Mouse (Mus musculus): Measurements from ENCODE around the gene Ccm2. TPM values are rescaled to one million over a fixed set of nuclear protein-coding genes. Genes with fewer than 3 reads are reported as not detected.
A peak's percentile ranks its signal among the peaks of the same experiment; 100 is the strongest.

Gene Ccm2
- total and polyA plus RNA-seq, 3 experiments: 30.4 to 34.5 (median 32.7) TPM

DNA sequence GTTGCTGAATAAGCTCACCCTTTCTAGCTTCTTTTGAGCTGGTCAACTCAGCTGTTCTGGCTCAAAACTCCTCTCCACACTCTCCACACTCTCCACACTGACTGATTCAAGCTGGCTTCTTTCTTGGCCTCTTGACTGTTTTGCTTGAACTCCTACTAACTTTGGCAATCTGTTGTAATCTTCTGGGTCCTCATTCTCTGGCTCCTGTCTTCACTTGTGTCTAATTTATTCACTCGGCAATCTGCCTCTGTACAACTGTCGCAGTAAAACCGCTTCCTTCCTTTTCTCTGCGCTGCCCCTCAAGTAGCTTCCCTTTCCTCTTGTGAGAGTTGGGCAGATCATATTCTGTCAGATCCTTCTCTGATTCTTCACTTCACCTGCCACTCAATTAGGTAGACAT is 81.0 kb downstream of the Ccm2 start:
- peaks cover 15 to 33% of the 10 kb centered on the region in 2 experiments for H3K4me1 ChIP-seq (ENCODE audit: control insufficient read depth in 1 of 2, insufficient read depth in 2 of 2)
- H3K79me2 ChIP-seq (replicated peaks; ENCODE audit: control insufficient read depth, extremely low read depth, insufficient read depth, poor library complexity, severe bottlenecking): peaks cover 36% of the 10 kb centered on the region
- peak overlapping the region; percentile 25; the same call in 1 of the 2 replicates for H3K27ac ChIP-seq (ENCODE audit: insufficient read depth, low read depth)
- in situ Hi-C loops (cut with MboI; ENCODE audit: low pct_ligation_motif_present, low pct_unique_long_range_greater_than_20kb, low sequenced_read_pairs): no loop called here
- no peak for TF ChIP-seq IRF4 (IDR thresholded peaks at IDR 0.05; ENCODE audit: low read depth, low read length)
- no peak for TF ChIP-seq SMC3 (IDR thresholded peaks at IDR 0.05; ENCODE audit: low read depth, low read length)
- no peak for TF ChIP-seq CHD1 (IDR thresholded peaks at IDR 0.05; ENCODE audit: low read depth, low read length)
- no peak for TF ChIP-seq KAT2A (IDR thresholded peaks at IDR 0.05; ENCODE audit: insufficient replicate concordance, low read length)
- no peak for TF ChIP-seq E2F4 (IDR thresholded peaks at IDR 0.05; ENCODE audit: insufficient replicate concordance, low read depth, low read length)
- TF ChIP-seq ETS1 (conservative IDR thresholded peaks at IDR 0.05; ENCODE audit: low read depth, low read length): no peak
- no peak for TF ChIP-seq ZKSCAN1 (IDR thresholded peaks at IDR 0.05; ENCODE audit: borderline replicate concordance, low read depth, low read length)
- no peak for TF ChIP-seq EP300 (IDR thresholded peaks at IDR 0.05; ENCODE audit: low read length)
- TF ChIP-seq ZC3H11A (IDR thresholded peaks at IDR 0.05; ENCODE audit: low read depth, low read length): no peak
- no peak for TF ChIP-seq UBTF (IDR thresholded peaks at IDR 0.05; ENCODE audit: low read depth, low read length)
- no peak for TF ChIP-seq TBP (conservative IDR thresholded peaks at IDR 0.05; ENCODE audit: low read depth, low read length)
- no peak for TF ChIP-seq SIN3A (IDR thresholded peaks at IDR 0.05; ENCODE audit: low read length)
- TF ChIP-seq ZMIZ1 (IDR thresholded peaks at IDR 0.05; ENCODE audit: low read depth, low read length): no peak
- no peak for TF ChIP-seq POLR2AphosphoS2 (IDR thresholded peaks at IDR 0.05; ENCODE audit: low read depth, low read length)
- TF ChIP-seq JUN (IDR thresholded peaks at IDR 0.05; ENCODE audit: insufficient read depth, low read depth, low read length): no peak
- TF ChIP-seq MEF2A (IDR thresholded peaks at IDR 0.05; ENCODE audit: borderline replicate concordance, low read depth, low read length): no peak
- no peak for TF ChIP-seq TCF12 (IDR thresholded peaks at IDR 0.05; ENCODE audit: low read depth, low read length)
- TF ChIP-seq USF1 (IDR thresholded peaks at IDR 0.05; ENCODE audit: low read depth, low read length): no peak
- TF ChIP-seq RAD21 (IDR thresholded peaks at IDR 0.05; ENCODE audit: low read depth, low read length): no peak
- TF ChIP-seq MYC (IDR thresholded peaks at IDR 0.05; ENCODE audit: low read depth, low read length): no peak
- peak overlapping the region; percentile 16; the same call in 1 of the 2 replicates for H3K4me2 ChIP-seq (ENCODE audit: insufficient read depth, low read depth, poor library complexity, severe bottlenecking)
- dilution Hi-C loops (cut with MboI; ENCODE audit: extremely low pct_ligation_motif_present, extremely low pct_unique_long_range_greater_than_20kb, low sequenced_read_pairs): no loop called here
- H3K9ac ChIP-seq (ENCODE audit: insufficient read depth, low read depth): peak overlapping the region; percentile 27
- H3K4me3 ChIP-seq (replicated peaks in 1 of 3; ENCODE audit: low read depth in 2 of 3, low read length in 2 of 3, poor library complexity in 1 of 3): peak overlapping the region in 1 of 3 experiments; percentile 60
- peak; percentile 78 for DNase-seq (ENCODE audit: extremely low read depth)
- H3K9me3 ChIP-seq (replicated peaks; ENCODE audit: low read length): peaks cover 7% of the 10 kb centered on the region
- H3K36me3 ChIP-seq (replicated peaks in 1 of 2; ENCODE audit: control insufficient read depth in 1 of 2, insufficient read depth in 1 of 2, low read length in 1 of 2): peaks cover 13 to 22% of the 10 kb centered on the region in 2 experiments
- H3K27me3 ChIP-seq (replicated peaks): no peaks in the 10 kb centered on the region

DNA sequence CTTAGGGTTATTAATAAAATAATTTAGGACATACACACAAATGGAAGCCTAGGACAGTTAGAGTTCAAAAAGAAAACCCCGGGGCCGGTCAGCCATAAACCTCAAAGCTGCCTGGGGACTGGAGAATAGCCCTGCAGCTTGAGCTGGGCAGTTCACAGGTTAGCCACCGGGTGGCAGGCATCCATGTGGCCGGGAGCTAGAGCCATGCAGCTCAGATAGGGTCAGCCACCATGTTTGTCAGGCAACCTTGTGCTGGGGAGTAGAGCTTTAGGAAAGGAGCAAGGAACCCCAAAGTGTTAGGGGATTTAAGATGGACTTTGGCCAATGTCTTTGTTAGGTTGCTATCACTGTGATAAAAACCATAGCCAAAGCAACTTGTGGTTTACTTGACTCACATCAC is 81.9 kb downstream of the Ccm2 start:
- no peaks in the 10 kb centered on the region for H3K27me3 ChIP-seq (replicated peaks)
- peaks cover 11 to 24% of the 10 kb centered on the region in 2 experiments for H3K4me1 ChIP-seq (ENCODE audit: control insufficient read depth in 1 of 2, insufficient read depth in 2 of 2)
- dilution Hi-C loops (cut with MboI; ENCODE audit: extremely low pct_ligation_motif_present, extremely low pct_unique_long_range_greater_than_20kb, low sequenced_read_pairs): no loop called here
- H3K9ac ChIP-seq (ENCODE audit: insufficient read depth, low read depth): no peak overlapping the region
- no peak overlapping the region for H3K4me3 ChIP-seq (replicated peaks in 1 of 3; ENCODE audit: low read depth in 2 of 3, low read length in 2 of 3, poor library complexity in 1 of 3)
- H3K9me3 ChIP-seq (replicated peaks; ENCODE audit: low read length): peaks cover 7% of the 10 kb centered on the region
- DNase-seq (ENCODE audit: extremely low read depth): peak; percentile 86
- TF ChIP-seq BHLHE40 (IDR thresholded peaks at IDR 0.05; ENCODE audit: low read depth, low read length) (no peak), MAX (IDR thresholded peaks at IDR 0.05; ENCODE audit: low read length) (peak; percentile 84), KAT2A (IDR thresholded peaks at IDR 0.05; ENCODE audit: insufficient replicate concordance, low read length) (no peak), JUND (conservative IDR thresholded peaks at IDR 0.05; ENCODE audit: low read depth, low read length) (no peak), CTCF (conservative IDR thresholded peaks at IDR 0.05 in 1 of 2, IDR thresholded peaks at IDR 0.05 in 1 of 2; ENCODE audit: low read depth in 2 of 2, low read length in 2 of 2) (peak; percentile 66 to 86), GABPA (IDR thresholded peaks at IDR 0.05; ENCODE audit: insufficient replicate concordance, low read depth, low read length) (no peak), E2F4 (IDR thresholded peaks at IDR 0.05; ENCODE audit: insufficient replicate concordance, low read depth, low read length) (no peak), HCFC1 (IDR thresholded peaks at IDR 0.05; ENCODE audit: low read depth, low read length) (peak; percentile 14; the same call in 1 of the 2 replicates), RCOR1 (conservative IDR thresholded peaks at IDR 0.05; ENCODE audit: low read depth, low read length) (no peak), POLR2A (IDR thresholded peaks at IDR 0.05; ENCODE audit: low read depth, low read length) (peak; percentile 42; the same call in 1 of the 2 replicates), SMC3 (IDR thresholded peaks at IDR 0.05; ENCODE audit: low read depth, low read length) (peak; percentile 68), USF2 (conservative IDR thresholded peaks at IDR 0.05; ENCODE audit: low read depth, low read length) (no peak), POLR2AphosphoS2 (IDR thresholded peaks at IDR 0.05; ENCODE audit: low read depth, low read length) (peak; percentile 59; the same call in 1 of the 2 replicates), EP300 (IDR thresholded peaks at IDR 0.05; ENCODE audit: low read length) (no peak), RAD21 (IDR thresholded peaks at IDR 0.05; ENCODE audit: low read depth, low read length) (peak; percentile 33), ZKSCAN1 (IDR thresholded peaks at IDR 0.05; ENCODE audit: borderline replicate concordance, low read depth, low read length) (no peak), CHD1 (IDR thresholded peaks at IDR 0.05; ENCODE audit: low read depth, low read length) (no peak), NRF1 (IDR thresholded peaks at IDR 0.05; ENCODE audit: low read depth, low read length) (peak; percentile 38; the same call in 1 of the 2 replicates), ELF1 (IDR thresholded peaks at IDR 0.05; ENCODE audit: low read depth, low read length) (no peak), MYC (IDR thresholded peaks at IDR 0.05; ENCODE audit: low read depth, low read length) (peak; percentile 94)
- H3K4me2 ChIP-seq (ENCODE audit: insufficient read depth, low read depth, poor library complexity, severe bottlenecking): no peak overlapping the region
- peaks cover 28% of the 10 kb centered on the region for H3K79me2 ChIP-seq (replicated peaks; ENCODE audit: control insufficient read depth, extremely low read depth, insufficient read depth, poor library complexity, severe bottlenecking)
- no peak overlapping the region for H3K27ac ChIP-seq (ENCODE audit: insufficient read depth, low read depth)
- H3K36me3 ChIP-seq (replicated peaks in 1 of 2; ENCODE audit: control insufficient read depth in 1 of 2, insufficient read depth in 1 of 2, low read length in 1 of 2): peaks cover 5 to 14% of the 10 kb centered on the region in 2 experiments
- in situ Hi-C loops (cut with MboI; ENCODE audit: low pct_ligation_motif_present, low pct_unique_long_range_greater_than_20kb, low sequenced_read_pairs): no loop called here
